Mouse (Mus musculus) neutrophil, adult 65 days (primary cell): ENCODE measurements around the gene Psme2b. TPM values are rescaled to one million over a fixed set of nuclear protein-coding genes. Genes with fewer than 3 reads are reported as not detected.

Experiments
- total RNA-seq: library from RNA; stranded (reverse); gene quantifications from 2 replicates; pipeline ENCODE4 v1.2.4, GENCODE M21; 2023

The Psme2b gene
- total RNA-seq = 13.1 and 13.2 TPM in 2 replicates

GRCm38 (mm10) chr11:48946090-48946489 is at the start of gene Psme2b:
TSS of gene Psme2b (minus strand) at chr11:48946190.

GRCm38 (mm10) chr11:48994018-48994417 is 48.0 kb upstream of the Psme2b start, which contains the start of gene Tgtp1:
TSS of gene Tgtp1 (minus strand) at chr11:48994172.

DNA sequence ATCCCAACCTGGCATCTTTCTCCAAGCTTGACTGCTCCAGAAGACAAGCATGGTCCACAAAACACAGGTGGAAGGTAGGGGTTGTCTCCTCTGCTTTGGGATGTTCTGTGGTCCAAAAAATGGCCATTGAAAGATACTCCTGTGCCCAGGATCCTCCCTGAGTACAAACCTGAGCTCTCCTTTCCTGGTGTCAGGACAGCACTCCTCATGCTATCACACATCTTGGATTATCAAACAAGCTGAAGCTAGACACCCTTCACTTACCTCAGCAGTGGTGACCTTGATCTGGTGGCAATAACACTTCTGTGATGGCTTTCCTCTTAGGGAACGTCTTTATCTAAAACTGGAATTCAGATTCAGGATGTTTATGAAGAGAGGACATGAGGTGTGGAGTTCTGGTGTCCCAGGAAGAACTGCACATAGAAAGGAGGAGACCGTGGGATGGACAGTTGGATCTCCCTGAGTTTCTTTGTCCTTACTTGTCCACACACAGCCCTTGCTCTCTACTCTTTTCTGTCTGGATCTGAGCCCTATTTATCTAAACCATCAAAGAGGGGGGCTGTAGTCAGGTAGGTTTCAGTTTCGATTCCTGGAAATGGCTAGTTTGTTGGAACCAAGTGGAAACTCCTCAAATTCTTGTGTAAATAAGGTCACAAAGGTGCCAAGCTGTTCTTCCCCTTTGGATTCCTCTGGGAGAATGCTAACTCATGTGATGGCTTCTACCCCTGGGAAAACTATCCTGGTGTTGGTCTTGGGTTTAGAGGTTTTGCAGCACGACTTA is 45.9 kb upstream of the Psme2b start, which contains the start of gene Gm12185:
Gene Gm12185 (minus strand): TSS at position 487 of the 781 bp plus-strand sequence.

DNA sequence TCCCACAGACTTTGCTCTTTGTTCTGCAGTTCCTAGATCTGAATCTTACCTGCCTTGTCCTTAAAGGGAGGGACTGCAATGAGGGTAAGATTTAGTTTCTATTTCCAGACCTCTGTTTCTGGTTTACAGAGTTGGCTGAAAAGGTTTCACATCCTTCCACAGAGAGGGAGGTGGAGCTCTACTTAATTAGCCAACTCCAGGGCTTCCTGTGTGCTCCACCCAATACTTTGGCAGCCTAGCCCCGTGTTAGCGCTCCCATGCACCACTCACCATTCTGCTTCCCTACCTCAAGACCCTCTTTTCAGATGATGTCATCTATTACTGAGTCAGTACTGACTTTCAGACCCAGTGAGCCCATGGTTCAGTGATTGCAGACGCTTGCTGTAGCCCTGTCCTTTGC is 33.3 kb upstream of the Psme2b start, which contains the start of gene 9930111J21Rik1:
Gene 9930111J21Rik1 (minus strand): TSS at position 148 of the 400 bp plus-strand sequence.

DNA sequence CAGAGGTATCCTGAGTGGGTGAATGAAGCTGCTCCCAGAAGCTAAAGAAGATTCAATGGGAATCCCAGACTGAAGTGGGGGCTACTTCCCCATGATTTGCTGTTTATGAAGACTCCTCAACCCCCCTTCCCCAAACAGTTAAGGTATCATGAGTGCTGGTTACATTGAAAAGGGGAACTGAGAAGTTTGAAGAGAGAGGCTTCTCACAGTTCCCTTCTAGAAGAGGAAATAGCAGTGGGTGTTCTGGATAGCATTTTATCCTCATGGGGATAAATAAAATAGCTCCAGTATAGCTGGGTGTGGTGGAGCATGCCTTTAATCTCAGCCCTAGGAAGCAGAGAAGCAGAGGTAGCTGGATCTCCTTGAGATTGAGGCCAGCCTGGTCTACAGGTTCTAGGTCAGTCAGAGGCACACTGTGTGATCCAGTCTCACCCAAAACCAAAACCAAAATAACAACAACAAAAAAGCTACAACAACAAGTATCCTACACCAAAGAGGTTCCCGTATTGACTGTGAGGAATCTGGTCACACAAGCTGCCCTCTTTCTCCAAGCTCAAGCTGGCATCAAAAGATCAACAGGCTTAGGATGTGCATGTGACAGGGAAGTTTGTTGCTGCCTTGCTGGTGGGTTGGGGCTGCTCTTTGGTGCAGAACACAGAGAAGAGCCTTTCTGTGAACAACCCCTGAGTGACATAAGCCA is 32.4 kb upstream of the Psme2b start, which contains the start of gene Olfr56:
Gene Olfr56 (plus strand): TSS at position 650 of the 700 bp plus-strand sequence.

DNA sequence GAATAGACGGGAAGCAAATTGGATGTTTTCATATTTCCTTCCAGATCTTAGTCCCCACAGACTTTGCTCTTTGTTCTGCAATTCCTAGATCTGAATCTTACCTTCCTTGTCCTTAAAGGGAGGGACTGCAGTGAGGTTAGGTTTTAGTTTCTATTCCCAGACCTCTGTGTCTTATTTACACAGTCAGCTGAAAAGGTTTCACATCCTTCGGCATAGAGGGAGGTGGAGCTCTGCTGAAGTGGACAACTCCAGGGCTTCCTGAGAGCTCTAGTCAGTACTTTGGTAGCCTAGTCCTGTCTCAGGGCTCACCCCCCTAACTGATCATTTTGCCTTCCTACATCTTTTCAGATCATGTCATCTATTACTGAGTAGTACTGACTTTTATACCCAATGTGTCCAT is 44.0 kb downstream of the Psme2b start, which contains the start of gene Gm5431:
Gene Gm5431 (minus strand): TSS at position 194 of the 400 bp plus-strand sequence.

Other genes starting within 250 kb of the Psme2b start
- 371 and 385 TPM in 2 replicates for gene Rack1, start 145.9 kb downstream of the Psme2b start, total RNA-seq
- gene Trim41, start 128.8 kb downstream of the Psme2b start, total RNA-seq = 38.5 and 69.4 TPM in 2 replicates
- gene Trim7, start 120.0 kb downstream of the Psme2b start, total RNA-seq = 0.16 and 0.48 TPM in 2 replicates
- gene Gm12184, start 119.5 kb downstream of the Psme2b start, total RNA-seq = 0.66 and 0.95 TPM in 2 replicates
- gene Irgm1, start 74.5 kb downstream of the Psme2b start, total RNA-seq = 11.6 and 16.1 TPM in 2 replicates
- gene Gm5431, start 44.0 kb downstream of the Psme2b start, total RNA-seq = 0.79 and 2.0 TPM in 2 replicates
- gene Olfr56, start 32.7 kb upstream of the Psme2b start, total RNA-seq = 0.16 and 0.18 TPM in 2 replicates
- gene 9930111J21Rik1, start 33.2 kb upstream of the Psme2b start, total RNA-seq = 23.7 and 28.4 TPM in 2 replicates
- 0.38 and 0.70 TPM in 2 replicates for gene Gm12185, start 46.0 kb upstream of the Psme2b start, total RNA-seq
- 0.25 TPM in 1 of 2 replicates, not detected in the other for gene Tgtp1, start 48.0 kb upstream of the Psme2b start, total RNA-seq
- gene 9930111J21Rik2, start 105.1 kb upstream of the Psme2b start, total RNA-seq = 31.0 and 31.9 TPM in 2 replicates
- gene Tgtp2, start 118.0 kb upstream of the Psme2b start, total RNA-seq = 0.25 and 0.52 TPM in 2 replicates
- gene Ifi47, start 130.4 kb upstream of the Psme2b start, total RNA-seq = 7.0 and 11.5 TPM in 2 replicates
- gene Olfr1396, start 168.7 kb upstream of the Psme2b start, total RNA-seq = not detected in 2 replicates
- gene Olfr1395, start 196.1 kb upstream of the Psme2b start, total RNA-seq = not detected in 2 replicates
- not detected in 2 replicates for gene Olfr1394, start 208.2 kb upstream of the Psme2b start, total RNA-seq
- 1.6 and 2.3 TPM in 2 replicates for gene Btnl9, start 241.0 kb upstream of the Psme2b start, total RNA-seq